Mouse (Mus musculus): ENCODE measurements around the gene D5Ertd579e.

Gene D5Ertd579e

GRCm38 (mm10) chr5:36720710-36721375, 25.0 kb upstream of the D5Ertd579e start:
- in situ Hi-C loops (cut with MboI; ENCODE audit: low sequenced_read_pairs) = no loop called here

- in situ Hi-C loops (cut with MboI; ENCODE audit: low sequenced_read_pairs) = no loop called here
These were observed 24.4 kb upstream of the D5Ertd579e start for GRCm38 (mm10) chr5:36720219-36720618.

GRCm38 (mm10) chr5:36719601-36720000, 23.8 kb upstream of the D5Ertd579e start:
- in situ Hi-C loops (cut with MboI; ENCODE audit: low sequenced_read_pairs) = no loop called here

GRCm38 (mm10) chr5:36719135-36719534, 23.3 kb upstream of the D5Ertd579e start:
- in situ Hi-C loops (cut with MboI; ENCODE audit: low sequenced_read_pairs) = no loop called here

- in situ Hi-C loops (cut with MboI; ENCODE audit: low sequenced_read_pairs) = no loop called here
These were observed 22.1 kb upstream of the D5Ertd579e start for GRCm38 (mm10) chr5:36717889-36718288.

- in situ Hi-C loops (cut with MboI; ENCODE audit: low sequenced_read_pairs) = no loop called here
These were observed 21.0 kb upstream of the D5Ertd579e start for GRCm38 (mm10) chr5:36716816-36717215.

GRCm38 (mm10) chr5:36714832-36715231, 19.0 kb upstream of the D5Ertd579e start:
- in situ Hi-C loops (cut with MboI; ENCODE audit: low sequenced_read_pairs) = no loop called here

- in situ Hi-C loops (cut with MboI; ENCODE audit: low sequenced_read_pairs) = no loop called here
These were observed 17.9 kb upstream of the D5Ertd579e start for GRCm38 (mm10) chr5:36713693-36714092.

- in situ Hi-C loops (cut with MboI; ENCODE audit: low sequenced_read_pairs) = no loop called here
These were observed 17.0 kb upstream of the D5Ertd579e start for GRCm38 (mm10) chr5:36712553-36713534.

- in situ Hi-C loops (cut with MboI; ENCODE audit: low sequenced_read_pairs) = no loop called here
These were observed 16.0 kb upstream of the D5Ertd579e start for GRCm38 (mm10) chr5:36711863-36712262.

GRCm38 (mm10) chr5:36705792-36706191, 10.0 kb upstream of the D5Ertd579e start:
- in situ Hi-C loops (cut with MboI; ENCODE audit: low sequenced_read_pairs) = no loop called here

- in situ Hi-C loops (cut with MboI; ENCODE audit: low sequenced_read_pairs) = no loop called here
These were observed 9.6 kb upstream of the D5Ertd579e start for GRCm38 (mm10) chr5:36705390-36705789.

GRCm38 (mm10) chr5:36704684-36705083, 8.9 kb upstream of the D5Ertd579e start:
- in situ Hi-C loops (cut with MboI; ENCODE audit: low sequenced_read_pairs) = no loop called here

GRCm38 (mm10) chr5:36700939-36701620, 5.3 kb upstream of the D5Ertd579e start:
- in situ Hi-C loops (cut with MboI; ENCODE audit: low sequenced_read_pairs) = no loop called here

GRCm38 (mm10) chr5:36698689-36699088, 2.9 kb upstream of the D5Ertd579e start:
- in situ Hi-C loops (cut with MboI; ENCODE audit: low sequenced_read_pairs) = no loop called here

- in situ Hi-C loops (cut with MboI; ENCODE audit: low sequenced_read_pairs) = no loop called here
These were observed 2.3 kb upstream of the D5Ertd579e start for GRCm38 (mm10) chr5:36698067-36698670.

GRCm38 (mm10) chr5:36696504-36697300, 878 bp upstream of the D5Ertd579e start:
- in situ Hi-C loops (cut with MboI; ENCODE audit: low sequenced_read_pairs) = no loop called here

- in situ Hi-C loops (cut with MboI; ENCODE audit: low sequenced_read_pairs) = no loop called here
These were observed 819 bp downstream of the D5Ertd579e start for GRCm38 (mm10) chr5:36695005-36695404.

- in situ Hi-C loops (cut with MboI; ENCODE audit: low sequenced_read_pairs) = no loop called here
These were observed 2.2 kb downstream of the D5Ertd579e start for GRCm38 (mm10) chr5:36693651-36694050.

GRCm38 (mm10) chr5:36691423-36691822, 4.4 kb downstream of the D5Ertd579e start:
- in situ Hi-C loops (cut with MboI; ENCODE audit: low sequenced_read_pairs) = no loop called here
